Mouse (Mus musculus) thymus, adult 2 months (tissue): ENCODE results near the gene Cubn. TPM values are rescaled to one million over a fixed set of nuclear protein-coding genes. Genes with fewer than 3 reads are reported as not detected.

Experiments
- DNase-seq: peaks from one replicate; pipeline ENCODE4 v3.0.0; 2021
- H3K27ac ChIP-seq: fragments of 200-500 bp; 2 replicates; pipeline ENCODE4 v1.5.1; 2012; ENCODE audit warnings: low read length, control low read depth; ENCODE audit not compliant: control insufficient read depth, insufficient read depth
- H3K27me3 ChIP-seq: fragments of 200-500 bp; 2 replicates; pipeline ENCODE4 v1.6.1; 2012; ENCODE audit warnings: mild to moderate bottlenecking, low read length, moderate library complexity, mixed read lengths; ENCODE audit not compliant: control insufficient read depth, insufficient read depth
- H3K36me3 ChIP-seq: fragments of 200-500 bp; 2 replicates; pipeline ENCODE4 v1.6.1; 2012; ENCODE audit warnings: mild to moderate bottlenecking, low read length, moderate library complexity; ENCODE audit not compliant: control insufficient read depth, insufficient read depth
- H3K4me1 ChIP-seq: fragments of 200-500 bp; replicated peaks from 2 replicates; pipeline ENCODE4 v1.6.1; 2012; ENCODE audit warnings: low read length; ENCODE audit not compliant: control insufficient read depth, insufficient read depth
- H3K4me3 ChIP-seq: fragments of 200-500 bp; 2 replicates; pipeline ENCODE4 v1.5.1; 2012; ENCODE audit warnings: mild to moderate bottlenecking, low read length, control low read depth, moderate library complexity; ENCODE audit not compliant: control insufficient read depth, insufficient read depth
- CTCF ChIP-seq: fragments of 200-500 bp; IDR thresholded peaks from 2 replicates; pipeline ENCODE4 v1.5.1; 2012; ENCODE audit warnings: mild to moderate bottlenecking, control low read depth, low read length, moderate library complexity, borderline replicate concordance; ENCODE audit not compliant: control insufficient read depth, poor library complexity, insufficient read depth; ENCODE audit errors: extremely low read depth
- POLR2A ChIP-seq: fragments of 200-500 bp; IDR thresholded peaks from 2 replicates; pipeline ENCODE4 v1.6.1; 2012; ENCODE audit warnings: mild to moderate bottlenecking, low read length, control low read depth, moderate library complexity; ENCODE audit not compliant: control insufficient read depth, poor library complexity, insufficient read depth; ENCODE audit errors: extremely low read depth
- WGBS: fragments of 180-500 bp; shearing (Covaris S2); methylation state at CpG from one replicate; pipeline ENCODE4 v1.1.7; 2018; 5-methylcytosine and 5-hydroxymethylcytosine counted together
- polyA plus RNA-seq: library from polyadenylated mRNA; depleted of rRNA; stranded (reverse); fragments of >200 nt; gene quantifications from 2 replicates; pipeline ENCODE4 v1.2.3, GENCODE M21; 2012

Gene Cubn
- polyA plus RNA-seq, 1 experiment, result 0.05 TPM

DNA sequence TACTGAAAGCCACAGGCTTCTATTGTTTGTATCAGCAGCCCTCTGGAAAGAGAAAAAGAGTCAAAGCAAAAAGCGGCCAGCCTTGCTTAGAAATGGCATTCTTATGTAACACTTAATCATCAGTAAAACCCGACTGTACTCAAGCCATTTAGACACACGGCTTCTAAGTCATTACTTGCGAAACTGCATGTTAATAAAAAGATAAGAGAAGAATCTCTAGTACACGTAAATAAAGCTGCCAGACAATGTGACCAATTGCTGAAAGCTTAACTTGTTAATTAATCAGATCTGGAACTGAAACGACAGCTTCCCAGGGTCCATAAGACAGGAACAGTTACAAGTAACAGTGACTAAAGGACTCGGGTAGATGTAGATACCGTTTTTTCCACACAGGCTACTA is 30.5 kb upstream of the Cubn start:
- no peak for TF ChIP-seq POLR2A
- TF ChIP-seq CTCF, result no peak
- 94% methylated on average over 8 of the region's 8 CpGs for WGBS
- Histone ChIP-seq H3K4me1 (no peaks in the 10 kb centered on the region), H3K27me3 (no peaks in the 10 kb centered on the region), H3K27ac (no peak overlapping the region), H3K4me3 (no peak overlapping the region), H3K36me3 (peaks cover 5% of the 10 kb centered on the region; the same call in 1 of the 2 replicates)
- DNase-seq, result no peak

DNA sequence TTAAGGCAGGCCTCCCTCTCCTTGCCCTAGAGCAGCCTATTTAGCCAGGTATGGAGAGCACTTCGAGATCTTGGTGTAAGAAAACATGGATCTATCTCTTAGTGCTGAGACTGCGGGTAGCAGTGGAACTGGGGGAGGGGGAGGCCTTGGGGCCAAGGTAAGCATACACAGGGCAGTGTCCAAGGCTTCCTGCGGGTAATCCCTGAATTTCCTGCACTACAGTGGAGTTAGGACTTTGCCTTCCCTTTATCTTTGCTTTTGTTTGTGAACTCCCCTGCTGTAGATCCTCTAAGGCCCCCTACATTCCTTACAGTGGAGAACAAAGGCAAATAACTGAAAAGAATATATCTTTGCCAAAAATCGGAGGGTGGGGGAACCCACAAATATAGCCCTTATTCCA is 23.3 kb upstream of the Cubn start:
- no peaks in the 10 kb centered on the region for H3K4me1 ChIP-seq
- H3K27me3 ChIP-seq, result no peaks in the 10 kb centered on the region
- 92% methylated on average over 4 of the region's 4 CpGs for WGBS
- H3K4me3 ChIP-seq, result no peak overlapping the region
- peaks cover 14% of the 10 kb centered on the region for H3K36me3 ChIP-seq
- H3K27ac ChIP-seq, result no peak overlapping the region
- no peak for DNase-seq
- TF ChIP-seq POLR2A, result no peak
- TF ChIP-seq CTCF, result no peak

DNA sequence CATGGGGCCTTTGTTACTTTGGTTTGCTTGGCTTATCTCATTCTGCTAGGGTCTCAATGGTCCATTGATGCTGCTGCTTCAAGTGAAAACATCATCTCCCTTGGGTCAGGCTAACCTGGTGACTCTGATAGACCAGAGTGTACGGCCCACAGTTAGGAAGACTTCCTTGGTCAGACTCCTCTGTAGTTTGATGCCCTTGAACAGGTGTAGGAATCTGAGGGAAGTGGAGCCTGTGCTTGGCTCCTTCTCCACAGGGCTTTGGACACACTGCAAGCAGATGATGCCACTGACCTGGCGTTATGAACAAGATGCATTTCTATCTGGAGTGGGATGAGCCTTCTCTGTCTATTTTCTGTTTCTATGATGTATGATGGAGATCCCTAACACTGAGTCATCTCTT is 11.1 kb upstream of the Cubn start:
- WGBS, result 93% methylated on average over 2 of the region's 2 CpGs
- Histone ChIP-seq H3K36me3 (no peaks in the 10 kb centered on the region), H3K4me1 (no peaks in the 10 kb centered on the region), H3K27ac (no peak overlapping the region), H3K4me3 (no peak overlapping the region), H3K27me3 (no peaks in the 10 kb centered on the region)
- DNase-seq, result no peak
- TF ChIP-seq CTCF, result no peak
- no peak for TF ChIP-seq POLR2A

DNA sequence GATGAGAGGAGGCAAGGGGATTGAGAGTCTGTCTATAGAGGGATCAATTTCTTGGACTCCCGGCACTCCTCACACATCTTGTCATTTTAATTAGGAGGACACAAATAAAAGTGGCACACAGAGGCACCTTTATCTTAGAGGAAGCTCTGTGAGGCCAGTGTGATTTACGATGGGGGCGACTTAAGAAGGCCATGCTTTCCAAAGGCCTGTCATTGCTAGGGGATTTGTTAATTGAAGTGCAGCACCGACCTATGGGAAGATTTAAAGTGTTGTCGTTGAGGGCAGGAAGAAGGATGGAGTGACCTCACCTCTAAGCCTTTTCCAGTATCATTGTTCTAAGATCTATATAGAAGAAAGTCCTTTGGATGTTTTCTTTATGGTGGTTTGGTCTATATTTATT is 9.9 kb upstream of the Cubn start:
- 75% methylated on average over 5 of the region's 5 CpGs for WGBS
- Histone ChIP-seq H3K4me1 (no peaks in the 10 kb centered on the region), H3K4me3 (no peak overlapping the region), H3K36me3 (no peaks in the 10 kb centered on the region), H3K27ac (no peak overlapping the region), H3K27me3 (no peaks in the 10 kb centered on the region)
- TF ChIP-seq CTCF (no peak), POLR2A (no peak)
- DNase-seq, result no peak

DNA sequence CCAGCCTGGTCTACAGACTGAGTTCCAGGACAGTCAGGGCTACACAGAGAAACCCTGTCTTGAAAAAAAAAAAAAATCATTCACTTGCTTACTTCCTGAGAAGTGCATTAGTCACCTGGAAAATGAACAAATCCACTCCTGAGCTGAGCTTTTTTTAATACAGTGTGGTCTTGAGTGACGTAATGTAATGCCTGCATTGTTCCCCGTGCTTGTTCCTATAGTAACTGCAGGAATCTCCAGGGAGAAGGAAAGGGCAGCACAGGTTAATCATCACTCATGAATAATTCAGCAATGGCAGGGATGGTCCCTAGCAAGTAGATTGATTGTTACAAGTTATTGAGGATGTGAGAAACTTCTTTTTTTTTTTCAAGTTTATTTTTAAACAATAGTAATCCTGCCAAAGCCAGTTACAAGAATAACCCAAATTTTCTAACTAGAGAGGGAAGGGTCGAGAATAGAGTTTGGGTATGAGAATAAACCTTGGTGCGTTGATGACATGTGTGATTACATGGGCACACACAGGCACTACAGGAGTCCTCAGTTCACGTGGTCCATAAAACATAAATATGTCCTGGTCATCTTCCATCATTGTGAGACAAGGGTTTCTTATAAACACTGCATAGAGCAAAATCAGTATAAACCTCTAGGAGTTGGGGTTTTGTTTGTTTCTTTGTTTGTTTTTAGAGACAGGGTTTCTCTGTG is 8.8 kb upstream of the Cubn start:
- H3K27me3 ChIP-seq, result no peaks in the 10 kb centered on the region
- WGBS, result 89% methylated on average over 5 of the region's 5 CpGs
- DNase-seq, result no peak
- no peak overlapping the region for H3K27ac ChIP-seq
- H3K4me1 ChIP-seq, result no peaks in the 10 kb centered on the region
- no peak for TF ChIP-seq CTCF
- no peak for TF ChIP-seq POLR2A
- H3K36me3 ChIP-seq, result no peaks in the 10 kb centered on the region
- no peak overlapping the region for H3K4me3 ChIP-seq

DNA sequence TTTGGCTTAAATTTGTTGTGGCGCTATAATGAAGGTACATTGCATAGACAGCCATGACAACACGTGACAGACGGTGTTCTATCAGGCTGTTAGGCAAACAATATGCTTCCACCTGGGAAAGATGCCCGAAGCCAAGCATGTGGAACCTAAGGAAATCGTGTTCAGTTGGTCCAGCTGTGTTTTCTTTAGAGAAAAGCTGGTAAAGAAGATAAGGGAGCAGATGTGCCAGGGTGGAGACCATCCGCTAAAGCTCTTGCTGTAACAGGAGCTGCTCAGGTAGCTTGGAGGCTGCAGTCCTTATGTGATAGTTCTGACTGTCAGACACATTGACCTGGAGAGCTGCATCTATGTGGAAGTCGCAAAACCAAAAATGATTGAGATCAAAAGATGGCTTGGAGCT is 7.6 kb upstream of the Cubn start:
- H3K36me3 ChIP-seq, result no peaks in the 10 kb centered on the region
- no peak overlapping the region for H3K27ac ChIP-seq
- TF ChIP-seq POLR2A, result no peak
- TF ChIP-seq CTCF, result no peak
- H3K4me1 ChIP-seq, result no peaks in the 10 kb centered on the region
- no peak for DNase-seq
- H3K4me3 ChIP-seq, result no peak overlapping the region
- 90% methylated on average over 7 of the region's 7 CpGs for WGBS
- no peaks in the 10 kb centered on the region for H3K27me3 ChIP-seq

DNA sequence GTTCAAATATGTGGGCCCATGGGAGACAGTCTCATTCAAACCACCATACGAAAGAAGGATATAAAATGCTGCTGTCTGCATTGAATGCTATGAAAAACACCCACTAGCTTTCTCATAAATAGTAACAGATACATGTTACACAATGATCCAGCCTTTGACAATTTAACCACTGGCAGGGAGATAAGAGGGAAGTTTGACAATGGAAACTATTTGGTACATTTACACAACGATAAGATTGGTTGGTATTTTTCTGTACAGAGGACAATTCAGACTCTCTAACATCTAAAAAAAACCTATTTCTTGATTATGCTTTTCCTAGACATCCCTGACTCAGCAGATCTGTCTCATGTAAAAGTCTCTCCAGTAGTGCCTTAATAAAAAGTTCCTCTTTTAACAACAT is 4.5 kb upstream of the Cubn start:
- TF ChIP-seq CTCF, result no peak
- TF ChIP-seq POLR2A, result no peak
- Histone ChIP-seq H3K4me3 (no peak overlapping the region), H3K27ac (no peak overlapping the region), H3K27me3 (no peaks in the 10 kb centered on the region), H3K4me1 (0 out of 2 replicates have a peak, but pooled peaks cover 2% of the 10 kb centered on the region), H3K36me3 (no peaks in the 10 kb centered on the region)
- no peak for DNase-seq
- 51% methylated on average over 2 of the region's 2 CpGs for WGBS
